15 mouse cellular contexts compared by ENCODE assay signal in the genomic region with DNA sequence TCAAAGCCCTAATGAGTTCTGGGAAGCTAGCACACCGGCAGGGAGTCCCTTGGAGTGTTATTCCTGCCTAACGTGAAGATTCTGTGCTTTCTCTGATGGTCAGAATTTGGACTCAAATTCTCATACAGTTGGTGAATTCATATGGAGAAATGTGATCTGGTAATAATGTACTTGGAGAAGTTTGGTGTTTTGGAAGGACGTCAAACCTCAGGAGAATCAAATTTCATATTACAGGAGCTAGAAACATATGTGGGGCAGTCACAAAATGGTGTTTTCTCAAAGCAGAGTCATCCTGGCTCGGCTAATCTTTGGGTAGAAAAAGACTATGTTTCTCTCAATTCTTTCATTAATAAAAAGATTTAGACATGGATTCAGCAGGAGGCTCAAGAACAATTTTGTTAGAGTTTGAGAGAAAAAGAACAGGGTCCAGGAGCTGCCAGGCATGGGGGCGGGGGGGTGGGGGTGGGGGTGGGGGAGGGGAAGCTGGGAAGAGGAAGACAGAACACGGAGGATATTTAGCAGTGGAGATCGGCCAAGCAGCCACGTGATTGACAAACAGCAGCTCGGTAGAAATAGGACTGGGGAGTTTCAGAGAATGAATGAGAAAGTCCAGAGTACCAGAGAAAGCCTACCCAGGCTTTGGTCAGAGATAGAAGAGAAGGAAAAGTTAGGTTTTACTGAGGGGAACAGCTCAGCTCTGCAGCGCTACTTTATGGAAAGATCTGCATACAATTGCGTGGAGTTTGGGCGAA.
DNase-seq lines count a peak whose midpoint lies in the region; ATAC-seq and TF ChIP-seq lines count a peak whose summit lies in the region.
"Had no signal": no experiment of that assay in that cellular context is flagged by ENCODE, and none has a peak within 500 bp of the region (broad histone marks: within the 10 kb centered on the region; RNA-seq: fewer than 3 reads in every experiment).

No protein-coding gene starts in this region.

- H3K27me3 ChIP-seq in hindbrain, postnatal 0 days (ENCODE audit: insufficient read depth, low read length): no peaks in the 10 kb centered on the region
- H3K27me3 ChIP-seq in hindbrain, embryonic 16.5 days (replicated peaks; ENCODE audit: control insufficient read depth, insufficient read depth, low read length): no peaks in the 10 kb centered on the region
- no peaks in the 10 kb centered on the region for H3K27me3 ChIP-seq in embryonic facial prominence, embryonic 12.5 days
- H3K27me3 ChIP-seq in forebrain, embryonic 13.5 days: no peaks in the 10 kb centered on the region
- H3K27me3 ChIP-seq: neural tube, embryonic 15.5 days had no signal

- H3K4me3 ChIP-seq in hindbrain, postnatal 0 days (ENCODE audit: low read length): no peak overlapping the region
- no peak overlapping the region for H3K4me3 ChIP-seq in hindbrain, embryonic 16.5 days (ENCODE audit: low read length)
- H3K4me3 ChIP-seq in embryonic facial prominence, embryonic 12.5 days: no peak overlapping the region
- no peak overlapping the region for H3K4me3 ChIP-seq in forebrain, embryonic 13.5 days
- H3K4me3 ChIP-seq: neural tube, embryonic 15.5 days had no signal

- no peak for TF ChIP-seq CTCF in hindbrain, postnatal 0 days (IDR thresholded peaks at IDR 0.05; ENCODE audit: low read depth)

- 0 out of 2 replicates have a peak overlapping the region, but pooled peaks have one; percentile 13 for H3K4me2 ChIP-seq in hindbrain, postnatal 0 days (ENCODE audit: low read depth, low read length)
- H3K4me2 ChIP-seq in hindbrain, embryonic 16.5 days (ENCODE audit: low read length): no peak overlapping the region
- peak overlapping the region; percentile 35 for H3K4me2 ChIP-seq in embryonic facial prominence, embryonic 12.5 days (replicated peaks)
- no peak overlapping the region for H3K4me2 ChIP-seq in forebrain, embryonic 13.5 days
- H3K4me2 ChIP-seq: hindbrain, embryonic 14.5 days; neural tube, embryonic 15.5 days had no signal

- peaks cover 4% of the 10 kb centered on the region; the same call in 1 of the 2 replicates for H3K4me1 ChIP-seq in hindbrain, postnatal 0 days (ENCODE audit: insufficient read depth, low read length)
- no peaks in the 10 kb centered on the region for H3K4me1 ChIP-seq in hindbrain, embryonic 16.5 days (ENCODE audit: control insufficient read depth, insufficient read depth, low read depth, low read length)
- H3K4me1 ChIP-seq in embryonic facial prominence, embryonic 12.5 days: peaks cover 14% of the 10 kb centered on the region; the same call in 1 of the 2 replicates
- H3K4me1 ChIP-seq in forebrain, embryonic 13.5 days: no peaks in the 10 kb centered on the region
- H3K4me1 ChIP-seq: neural tube, embryonic 15.5 days had no signal

- no peaks in the 10 kb centered on the region for H3K36me3 ChIP-seq in hindbrain, postnatal 0 days (ENCODE audit: insufficient read depth, low read length)
- no peaks in the 10 kb centered on the region for H3K36me3 ChIP-seq in hindbrain, embryonic 16.5 days (ENCODE audit: control insufficient read depth, insufficient read depth, low read length)
- H3K36me3 ChIP-seq in embryonic facial prominence, embryonic 12.5 days: no peaks in the 10 kb centered on the region
- H3K36me3 ChIP-seq in forebrain, embryonic 13.5 days (ENCODE audit: poor library complexity, severe bottlenecking): no peaks in the 10 kb centered on the region
- H3K36me3 ChIP-seq: neural tube, embryonic 15.5 days had no signal

- no peaks in the 10 kb centered on the region for H3K9me3 ChIP-seq in hindbrain, postnatal 0 days (ENCODE audit: low read length)
- H3K9me3 ChIP-seq in hindbrain, embryonic 16.5 days (ENCODE audit: control insufficient read depth, low read length): no peaks in the 10 kb centered on the region
- no peaks in the 10 kb centered on the region for H3K9me3 ChIP-seq in embryonic facial prominence, embryonic 12.5 days
- H3K9me3 ChIP-seq in forebrain, embryonic 13.5 days (replicated peaks): no peaks in the 10 kb centered on the region
- H3K9me3 ChIP-seq: neural tube, embryonic 15.5 days had no signal

- intact Hi-C loops in heart, postnatal 14 days (cut with DNase I): no loop called here

- 34% methylated on average over 12 of the region's 12 CpGs for WGBS in hindbrain, postnatal 0 days
- WGBS in hindbrain, embryonic 16.5 days: 46% methylated on average over 12 of the region's 12 CpGs
- WGBS in embryonic facial prominence, embryonic 12.5 days: 24% methylated on average over 12 of the region's 12 CpGs
- WGBS in forebrain, embryonic 13.5 days: 54% methylated on average over 12 of the region's 12 CpGs

- H3K9ac ChIP-seq in hindbrain, postnatal 0 days (replicated peaks; ENCODE audit: low read length): no peak overlapping the region
- no peak overlapping the region for H3K9ac ChIP-seq in hindbrain, embryonic 16.5 days (ENCODE audit: low read depth, low read length)
- H3K9ac ChIP-seq in embryonic facial prominence, embryonic 12.5 days: no peak overlapping the region
- no peak overlapping the region for H3K9ac ChIP-seq in forebrain, embryonic 13.5 days
- H3K9ac ChIP-seq: hindbrain, embryonic 14.5 days; neural tube, embryonic 15.5 days had no signal

- no peak overlapping the region for H3K27ac ChIP-seq in hindbrain, postnatal 0 days
- H3K27ac ChIP-seq in hindbrain, embryonic 16.5 days (ENCODE audit: low read depth, low read length): no peak overlapping the region
- H3K27ac ChIP-seq in embryonic facial prominence, embryonic 12.5 days: peak overlapping the region; percentile 61
- no peak overlapping the region for H3K27ac ChIP-seq in forebrain, embryonic 13.5 days
- H3K27ac ChIP-seq: hindbrain, embryonic 14.5 days; neural tube, embryonic 15.5 days had no signal

- no peak for DNase-seq in hindbrain, postnatal 0 days (ENCODE audit: low spot score)
- DNase-seq in 3T3-L1 (ENCODE audit: low read depth, low spot score): peak; percentile 75
- DNase-seq in heart, postnatal 14 days: peak; percentile 13 to 22
- DNase-seq in spleen, postnatal 10 days (ENCODE audit: low spot score in 2 of 2): no peak
- DNase-seq: adrenal gland, postnatal 14 days; cerebellum, postnatal 25 days; kidney, postnatal 10 days; lung, adult 2 months; midbrain, embryonic 14.5 days; thymus, postnatal 4 days had no signal

- no peak for ATAC-seq in hindbrain, postnatal 0 days
- ATAC-seq in hindbrain, embryonic 16.5 days: no peak
- ATAC-seq in embryonic facial prominence, embryonic 12.5 days (ENCODE audit: insufficient number of reproducible peaks, insufficient read depth, low FRiP score, low TSS enrichment): no peak
- ATAC-seq in forebrain, embryonic 13.5 days: no peak

Comparison
In these comparisons a context has a peak if more than half of its experiments do, and no peak if none do; other contexts are left out.
1. H3K4me2 ChIP-seq: peak in hindbrain, postnatal 0 days (single experiment) and embryonic facial prominence, embryonic 12.5 days (single experiment); none in hindbrain, embryonic 16.5 days (single experiment) and forebrain, embryonic 13.5 days (single experiment).
2. DNase-seq: peak in 3T3-L1 (single experiment) and heart, postnatal 14 days (2 of 2); none in hindbrain, postnatal 0 days (single experiment) and spleen, postnatal 10 days (0 of 2).